Mouse (Mus musculus) midbrain, postnatal 0 days (tissue): ENCODE measurements at regions not wholly inside any gene's neighbourhood (a gene's known extent, or its start where the extent isn't known, plus 50 kb on each side); places are given as distances from the start of the nearest gene placed in this dataset.

ENCODE experiments used
- ATAC-seq: fragments of 200-750 bp; cut with Nextera tagmentation; 2 replicates; pipeline ENCODE4 v1.8.0; 2017; ENCODE audit warnings: moderate number of reproducible peaks, mild to moderate bottlenecking, moderate TSS enrichment, moderate library complexity; ENCODE audit not compliant: low FRiP score
- DNase-seq: peaks from one replicate; pipeline ENCODE4 v3.0.0-alpha.2; 2015; ENCODE audit warnings: low spot score
- H3K27ac ChIP-seq: fragments of 300-500 bp; sonication (generic); 2 replicates; pipeline ENCODE4 v1.5.1; 2014; ENCODE audit warnings: low read depth, mild to moderate bottlenecking, low read length, mixed read lengths
- H3K27me3 ChIP-seq: fragments of 300-500 bp; sonication (generic); 2 replicates; pipeline ENCODE4 v1.6.1; 2014; ENCODE audit warnings: low read length, control low read depth, mixed read lengths; ENCODE audit not compliant: insufficient read depth
- H3K36me3 ChIP-seq: fragments of 300-500 bp; sonication (generic); 2 replicates; pipeline ENCODE4 v1.6.1; 2014; ENCODE audit warnings: low read length, control low read depth, mixed read lengths; ENCODE audit not compliant: insufficient read depth
- H3K4me1 ChIP-seq: fragments of 300-500 bp; sonication (generic); 2 replicates; pipeline ENCODE4 v1.6.1; 2014; ENCODE audit warnings: mild to moderate bottlenecking, control low read depth, antibody characterized with exemption, low read length, mixed read lengths; ENCODE audit not compliant: insufficient read depth
- H3K4me2 ChIP-seq: fragments of 300-500 bp; sonication (generic); 2 replicates; pipeline ENCODE4 v1.6.1; 2014; ENCODE audit warnings: low read depth, mild to moderate bottlenecking, low read length, mixed read lengths; ENCODE audit not compliant: poor library complexity, severe bottlenecking
- H3K4me3 ChIP-seq: fragments of 300-500 bp; sonication (generic); 2 replicates; pipeline ENCODE4 v1.5.1; 2014; ENCODE audit warnings: low read depth, mild to moderate bottlenecking, low read length, moderate library complexity
- H3K9ac ChIP-seq: fragments of 300-500 bp; sonication (generic); replicated peaks from 2 replicates; pipeline ENCODE4 v1.6.1; 2014; ENCODE audit warnings: mild to moderate bottlenecking, low read length, moderate library complexity, mixed read lengths; ENCODE audit not compliant: poor library complexity, severe bottlenecking
- H3K9me3 ChIP-seq: fragments of 300-500 bp; sonication (generic); 2 replicates; pipeline ENCODE4 v1.6.1; 2016; ENCODE audit warnings: low read length, control low read depth
- CTCF ChIP-seq: IDR thresholded peaks from 2 replicates; pipeline ENCODE4 v1.5.1; 2016; ENCODE audit warnings: antibody characterized with exemption, mild to moderate bottlenecking
- WGBS: fragments of 180-500 bp; shearing (Covaris S2); extraction: QIAGEN DNeasy Blood & Tissue Kit; methylation state at CpG from one replicate; pipeline ENCODE4 v1.1.7; 2014; 5-methylcytosine and 5-hydroxymethylcytosine counted together

DNA sequence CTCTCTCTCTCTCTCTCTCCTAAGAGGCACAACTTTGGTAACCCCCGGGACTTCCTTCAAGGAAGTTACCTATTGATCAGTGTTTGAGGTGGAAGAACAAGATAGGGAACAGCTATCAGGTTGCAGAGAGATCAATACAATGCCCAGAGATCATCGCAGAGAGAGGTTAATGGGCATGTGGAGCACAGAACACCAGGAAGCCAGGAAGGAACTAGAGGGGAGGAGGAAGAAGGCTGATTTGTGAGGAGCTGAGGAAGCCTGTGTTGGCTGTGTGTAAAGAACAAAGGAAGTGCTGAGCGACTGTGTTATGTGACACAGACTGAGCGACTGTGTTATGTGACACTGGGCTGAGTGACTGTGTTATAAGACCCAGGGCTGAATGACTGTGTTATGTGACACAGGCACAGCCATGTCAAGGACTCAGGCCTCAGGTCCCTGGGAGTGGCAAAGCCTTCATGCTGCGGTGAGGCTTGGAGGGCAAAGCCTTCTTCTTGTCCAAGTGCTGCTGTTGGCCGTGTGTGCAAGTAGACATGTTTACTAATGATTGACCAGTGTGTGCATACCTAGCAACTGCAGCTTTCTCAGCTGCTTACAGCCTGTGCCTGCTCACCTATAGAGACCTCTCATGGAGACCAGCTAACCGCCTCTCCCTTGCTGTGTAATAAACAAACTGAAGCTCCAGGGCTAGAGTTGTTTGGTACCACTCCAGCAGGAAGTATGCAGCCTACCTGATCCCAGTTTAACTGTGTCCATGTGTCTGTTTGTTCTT lies 801.8 kb upstream of the 4930452B06Rik start:
- no peaks in the 10 kb centered on the region for H3K4me1 ChIP-seq
- ATAC-seq (no peak), DNase-seq (no peak)
- H3K4me3 ChIP-seq, result no peak overlapping the region
- H3K36me3 ChIP-seq, result no peaks in the 10 kb centered on the region
- no peak for TF ChIP-seq CTCF
- H3K4me2 ChIP-seq, result no peak overlapping the region
- no peaks in the 10 kb centered on the region for H3K9me3 ChIP-seq
- H3K27me3 ChIP-seq, result no peaks in the 10 kb centered on the region
- no peak overlapping the region for H3K27ac ChIP-seq
- H3K9ac ChIP-seq, result no peak overlapping the region
- 74% methylated on average over 7 of the region's 7 CpGs for WGBS

GRCm38 (mm10) chr14:9460006-9460405 lies 794.0 kb upstream of the 4930452B06Rik start:
- no peak overlapping the region for H3K9ac ChIP-seq
- ATAC-seq (no peak), DNase-seq (no peak)
- H3K4me3 ChIP-seq, result no peak overlapping the region
- H3K4me1 ChIP-seq, result 0 out of 2 replicates have a peak, but pooled peaks cover 2% of the 10 kb centered on the region
- no peak for TF ChIP-seq CTCF
- no peaks in the 10 kb centered on the region for H3K9me3 ChIP-seq
- H3K27ac ChIP-seq, result no peak overlapping the region
- H3K36me3 ChIP-seq, result no peaks in the 10 kb centered on the region
- no peaks in the 10 kb centered on the region for H3K27me3 ChIP-seq
- WGBS, result 86% methylated on average over 3 of the region's 3 CpGs
- H3K4me2 ChIP-seq, result no peak overlapping the region

GRCm38 (mm10) chr14:9458856-9459255 lies 792.8 kb upstream of the 4930452B06Rik start:
- WGBS, result 86% methylated on average over 2 of the region's 2 CpGs
- Histone ChIP-seq H3K27me3 (no peaks in the 10 kb centered on the region), H3K36me3 (no peaks in the 10 kb centered on the region), H3K4me3 (no peak overlapping the region), H3K4me2 (no peak overlapping the region), H3K4me1 (0 out of 2 replicates have a peak, but pooled peaks cover 2% of the 10 kb centered on the region), H3K27ac (no peak overlapping the region), H3K9ac (no peak overlapping the region), H3K9me3 (no peaks in the 10 kb centered on the region)
- DNase-seq, result no peak
- ATAC-seq, result no peak
- no peak for TF ChIP-seq CTCF

GRCm38 (mm10) chr14:9457801-9458495 lies 791.9 kb upstream of the 4930452B06Rik start:
- DNase-seq, result peak; percentile 28
- no peaks in the 10 kb centered on the region for H3K36me3 ChIP-seq
- no peak for ATAC-seq

DNA sequence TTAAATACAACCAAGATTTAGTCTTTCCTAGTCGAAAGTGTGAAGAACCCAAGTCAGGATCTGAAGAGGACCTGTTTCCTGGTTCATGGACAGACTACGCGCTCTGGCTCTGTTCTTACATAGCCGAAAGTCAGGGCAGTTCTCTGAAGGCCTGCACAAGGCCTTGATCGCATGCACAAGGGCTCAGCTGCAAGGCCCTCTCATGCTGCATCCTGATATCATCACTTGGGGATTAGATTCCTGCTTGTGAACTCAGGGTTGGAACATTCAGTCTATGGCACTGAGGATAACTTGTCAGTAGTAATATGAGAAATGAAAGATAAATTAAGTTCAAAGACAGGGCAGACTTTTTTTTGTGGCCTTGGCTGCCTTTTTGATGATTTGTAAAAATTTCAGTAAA lies 789.9 kb upstream of the 4930452B06Rik start:
- DNase-seq, result no peak
- no peaks in the 10 kb centered on the region for H3K36me3 ChIP-seq
- H3K27ac ChIP-seq, result no peak overlapping the region
- H3K4me3 ChIP-seq, result no peak overlapping the region
- 0 out of 2 replicates have a peak, but pooled peaks cover 2% of the 10 kb centered on the region for H3K4me1 ChIP-seq
- no peak for TF ChIP-seq CTCF
- no peak overlapping the region for H3K4me2 ChIP-seq
- H3K9me3 ChIP-seq, result no peaks in the 10 kb centered on the region
- no peak for ATAC-seq
- H3K9ac ChIP-seq, result no peak overlapping the region
- H3K27me3 ChIP-seq, result no peaks in the 10 kb centered on the region
- 89% methylated on average over 5 of the region's 5 CpGs for WGBS

More at GRCm38 (mm10) chr14:9457801-9458495, 791.9 kb upstream of the 4930452B06Rik start:
- no peaks in the 10 kb centered on the region for H3K9me3 ChIP-seq
- H3K4me2 ChIP-seq, result no peak overlapping the region
- H3K9ac ChIP-seq, result no peak overlapping the region
- no peak for TF ChIP-seq CTCF
- H3K27me3 ChIP-seq, result no peaks in the 10 kb centered on the region
- no peak overlapping the region for H3K27ac ChIP-seq
- 0 out of 2 replicates have a peak, but pooled peaks cover 2% of the 10 kb centered on the region for H3K4me1 ChIP-seq
- H3K4me3 ChIP-seq, result no peak overlapping the region

- no peak for TF ChIP-seq CTCF
- ATAC-seq, result no peak
Measured at GRCm38 (mm10) chr14:9449942-9450341, 783.9 kb upstream of the 4930452B06Rik start.

More at GRCm38 (mm10) chr14:9449942-9450341, 783.9 kb upstream of the 4930452B06Rik start:
- peak; percentile 78 for DNase-seq
- Histone ChIP-seq H3K4me2 (no peak overlapping the region), H3K9me3 (no peaks in the 10 kb centered on the region), H3K4me1 (no peaks in the 10 kb centered on the region), H3K9ac (no peak overlapping the region), H3K36me3 (no peaks in the 10 kb centered on the region), H3K27me3 (no peaks in the 10 kb centered on the region), H3K27ac (no peak overlapping the region), H3K4me3 (no peak overlapping the region)
- WGBS, result 58% methylated on average over 3 of the region's 3 CpGs
